Mouse (Mus musculus): ENCODE data around the gene Gm10226.
"Not testable (repeated sequence)": the region's sequence is repeated elsewhere in the genome, so short reads cannot be mapped to it uniquely, and the experiment has no call there.

Gm10226 gene

GRCm38 (mm10) chr17:21691560-21691959 is at the start of gene Gm10226:
TSS of gene Gm10226 (plus strand) at chr17:21691860.
- DNase-seq (ENCODE audit: low spot score in 2 of 2) = no peak

- no peak for DNase-seq (ENCODE audit: low spot score in 2 of 2)
These were observed 42.9 kb upstream of the Gm10226 start for GRCm38 (mm10) chr17:21648791-21649190.

GRCm38 (mm10) chr17:21649936-21650335 is 41.7 kb upstream of the Gm10226 start:
- DNase-seq (ENCODE audit: low spot score in 2 of 2) = no peak

- peak; percentile 36 to 47 for DNase-seq (ENCODE audit: low spot score in 2 of 2)
These were observed 41.2 kb upstream of the Gm10226 start, which contains the start of gene Zfp983 for GRCm38 (mm10) chr17:21650364-21650907. TSS of gene Zfp983 (plus strand) at chr17:21650624.

- not testable (repeated sequence) for DNase-seq (ENCODE audit: low spot score in 2 of 2)
These were observed 12.8 kb upstream of the Gm10226 start for GRCm38 (mm10) chr17:21678826-21679225.

GRCm38 (mm10) chr17:21679273-21680018 is 12.2 kb upstream of the Gm10226 start:
- peak; percentile 59 to 63 for DNase-seq (ENCODE audit: low spot score in 2 of 2)

GRCm38 (mm10) chr17:21680019-21680376 is 11.7 kb upstream of the Gm10226 start:
- DNase-seq (ENCODE audit: low spot score in 2 of 2) = not testable (repeated sequence)

GRCm38 (mm10) chr17:21693342-21693741 is 1.7 kb downstream of the Gm10226 start:
- no peak for DNase-seq (ENCODE audit: low spot score in 2 of 2)

- no peak for DNase-seq (ENCODE audit: low spot score in 2 of 2)
These were observed 4.4 kb downstream of the Gm10226 start for GRCm38 (mm10) chr17:21696073-21696472.

- no peak for DNase-seq (ENCODE audit: low spot score in 2 of 2)
These were observed 10.9 kb downstream of the Gm10226 start for GRCm38 (mm10) chr17:21702281-21703240.

GRCm38 (mm10) chr17:21703414-21703813 is 11.8 kb downstream of the Gm10226 start:
- DNase-seq (ENCODE audit: low spot score in 2 of 2) = no peak

GRCm38 (mm10) chr17:21707343-21707996 is 15.8 kb downstream of the Gm10226 start, which contains the start of gene Zfp760:
TSS of gene Zfp760 (plus strand) at chr17:21707741.
- peak; percentile 59 to 62 for DNase-seq (ENCODE audit: low spot score in 2 of 2)

- no peak for DNase-seq (ENCODE audit: low spot score in 2 of 2)
These were observed 16.7 kb downstream of the Gm10226 start for GRCm38 (mm10) chr17:21708401-21708800.

GRCm38 (mm10) chr17:21730495-21730894 is 38.8 kb downstream of the Gm10226 start, which contains the start of gene Zfp229:
TSS of gene Zfp229 (plus strand) at chr17:21730795.
- not testable (repeated sequence) for DNase-seq (ENCODE audit: low spot score in 2 of 2)

- no peak for DNase-seq (ENCODE audit: low spot score in 2 of 2)
These were observed 41.4 kb downstream of the Gm10226 start for GRCm38 (mm10) chr17:21733049-21733448.

GRCm38 (mm10) chr17:21733529-21734031 is 41.9 kb downstream of the Gm10226 start:
- DNase-seq (ENCODE audit: low spot score in 2 of 2) = peak; percentile 37 to 38

Data from frontal cortex, postnatal 25 days (tissue).